Mouse (Mus musculus): Measurements from ENCODE around the gene Pla2g4c.

GRCm38 (mm10) chr7:13309407-13309806 is 15.0 kb upstream of the Pla2g4c start:
- no peak for TF ChIP-seq POLR2A (IDR thresholded peaks at IDR 0.05; ENCODE audit: low read depth, low read length)
- TF ChIP-seq CTCF (IDR thresholded peaks at IDR 0.05; ENCODE audit: borderline replicate concordance, insufficient read depth, low read length) = no peak

All from embryonic fibroblast, embryonic 13.5 days (primary cell).